Mouse (Mus musculus): ENCODE data around the gene Prkar2a.

The Prkar2a gene

GRCm38 (mm10) chr9:108795762-108796161 lies 106.6 kb downstream of the Prkar2a start:
- peak; percentile 66 for DNase-seq (ENCODE audit: low read depth)

GRCm38 (mm10) chr9:108796351-108796981 lies 107.4 kb downstream of the Prkar2a start:
- peak; percentile 67 for DNase-seq (ENCODE audit: low read depth)

GRCm38 (mm10) chr9:108797477-108797876 lies 108.4 kb downstream of the Prkar2a start:
- no peak for DNase-seq (ENCODE audit: low read depth)

GRCm38 (mm10) chr9:108798508-108799075 lies 109.5 kb downstream of the Prkar2a start:
- DNase-seq (ENCODE audit: low read depth), result no peak

- DNase-seq (ENCODE audit: low read depth), result no peak
These were observed 110.5 kb downstream of the Prkar2a start for GRCm38 (mm10) chr9:108799564-108799963.
